Mouse (Mus musculus): ENCODE measurements around the gene Arntl2. TPM values are rescaled to one million over a fixed set of nuclear protein-coding genes. Genes with fewer than 3 reads are reported as not detected.

Arntl2 gene
- total RNA-seq (2017): 0.93 TPM in 1 of 2 replicates, not detected in the other

- peak; percentile 65 for ATAC-seq (ENCODE audit: extremely low read depth, insufficient number of reproducible peaks, low FRiP score, poor library complexity, severe bottlenecking)
Observed at GRCm38 (mm10) chr6:146795924-146796545, at the start of gene Arntl2. Gene Arntl2 (plus strand): TSS chr6:146796055.

DNA sequence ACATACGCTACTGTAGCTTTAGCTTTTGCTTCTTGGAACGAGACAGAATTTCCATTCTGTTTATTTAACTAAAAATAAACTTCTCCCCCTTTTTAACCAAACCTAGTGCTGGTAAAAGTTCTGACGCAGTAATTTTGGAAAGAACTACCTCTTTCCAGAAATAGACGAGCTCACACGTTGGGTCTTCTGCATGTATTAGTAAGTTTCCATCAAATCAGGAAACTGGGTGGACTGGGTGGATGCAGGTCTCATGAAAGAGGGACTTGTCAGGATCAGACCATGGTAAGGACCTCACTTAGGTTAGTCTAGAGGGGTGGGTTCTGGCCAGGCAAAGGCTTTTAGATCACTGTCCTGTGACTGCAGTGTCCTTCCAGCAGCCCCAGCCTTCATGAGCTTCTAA, 49.3 kb upstream of the Arntl2 start:
- no peak for ATAC-seq (ENCODE audit: extremely low read depth, insufficient number of reproducible peaks, low FRiP score, poor library complexity, severe bottlenecking)

DNA sequence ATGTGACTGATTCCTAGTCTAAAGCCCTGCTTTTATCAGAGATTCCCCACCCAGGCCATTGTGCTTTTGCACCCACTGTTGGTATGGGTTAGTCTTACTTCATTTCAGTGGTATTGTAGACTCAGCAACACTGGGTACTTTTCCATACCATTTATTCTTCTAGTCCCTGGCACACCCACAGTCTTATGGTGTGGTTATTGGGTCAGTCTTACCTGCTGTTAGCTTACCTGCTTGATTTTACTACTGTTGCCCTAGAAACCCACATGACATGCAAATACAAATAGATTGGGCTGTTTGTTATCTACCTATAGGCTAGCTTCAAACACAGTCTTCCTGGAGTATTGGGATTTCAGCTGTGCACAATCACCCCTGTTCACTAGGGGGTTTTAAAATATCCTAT, 48.8 kb upstream of the Arntl2 start:
- ATAC-seq (ENCODE audit: extremely low read depth, insufficient number of reproducible peaks, low FRiP score, poor library complexity, severe bottlenecking): no peak

DNA sequence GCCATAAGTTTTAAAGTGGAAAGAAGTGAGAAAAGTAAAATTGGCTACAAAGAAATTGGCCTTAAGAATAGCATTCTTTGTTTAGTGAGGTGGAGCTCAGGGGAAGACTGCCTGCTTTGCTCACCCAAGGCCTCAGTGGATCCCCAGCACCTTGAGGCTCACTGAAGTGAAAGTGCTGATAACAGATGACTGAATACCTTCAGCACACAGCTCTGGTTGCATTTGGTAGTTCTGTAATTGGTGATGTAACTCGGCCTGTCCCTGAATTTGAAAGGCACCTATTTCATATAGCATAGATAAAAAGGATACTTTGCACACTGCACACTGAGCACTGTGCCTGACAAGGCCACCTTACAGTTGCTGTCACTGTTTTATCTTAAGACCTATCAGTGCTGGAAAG, 47.6 kb upstream of the Arntl2 start:
- no peak for ATAC-seq (ENCODE audit: extremely low read depth, insufficient number of reproducible peaks, low FRiP score, poor library complexity, severe bottlenecking)

- ATAC-seq (ENCODE audit: extremely low read depth, insufficient number of reproducible peaks, low FRiP score, poor library complexity, severe bottlenecking): no peak
Observed at GRCm38 (mm10) chr6:146751671-146752070, 44.2 kb upstream of the Arntl2 start.

- no peak for ATAC-seq (ENCODE audit: extremely low read depth, insufficient number of reproducible peaks, low FRiP score, poor library complexity, severe bottlenecking)
Observed at GRCm38 (mm10) chr6:146752178-146752577, 43.7 kb upstream of the Arntl2 start.

DNA sequence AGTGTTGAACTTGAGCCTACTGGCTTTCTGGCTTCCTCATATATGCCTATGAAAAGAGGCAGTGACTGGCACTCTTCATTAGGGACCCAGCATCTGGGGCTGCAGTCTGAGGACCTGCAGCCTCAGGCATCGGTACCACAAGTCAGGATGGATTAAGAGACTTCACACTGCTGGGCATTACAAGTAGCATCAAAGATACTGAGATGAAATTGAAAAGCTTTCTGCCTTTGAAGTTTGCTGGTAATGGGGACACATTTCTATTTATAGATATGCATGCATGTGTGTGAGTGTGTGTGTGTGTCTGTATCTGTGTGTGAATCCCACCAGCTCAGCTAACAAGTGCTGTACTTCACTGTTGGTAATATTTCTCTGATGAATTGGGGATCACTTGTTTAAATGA, 43.2 kb upstream of the Arntl2 start:
- no peak for ATAC-seq (ENCODE audit: extremely low read depth, insufficient number of reproducible peaks, low FRiP score, poor library complexity, severe bottlenecking)

GRCm38 (mm10) chr6:146753560-146754160, 42.2 kb upstream of the Arntl2 start:
- ATAC-seq (ENCODE audit: extremely low read depth, insufficient number of reproducible peaks, low FRiP score, poor library complexity, severe bottlenecking): no peak

- ATAC-seq (ENCODE audit: extremely low read depth, insufficient number of reproducible peaks, low FRiP score, poor library complexity, severe bottlenecking): no peak
Observed at GRCm38 (mm10) chr6:146755136-146755535, 40.7 kb upstream of the Arntl2 start.

GRCm38 (mm10) chr6:146755679-146756078, 40.2 kb upstream of the Arntl2 start:
- ATAC-seq (ENCODE audit: extremely low read depth, insufficient number of reproducible peaks, low FRiP score, poor library complexity, severe bottlenecking): no peak

DNA sequence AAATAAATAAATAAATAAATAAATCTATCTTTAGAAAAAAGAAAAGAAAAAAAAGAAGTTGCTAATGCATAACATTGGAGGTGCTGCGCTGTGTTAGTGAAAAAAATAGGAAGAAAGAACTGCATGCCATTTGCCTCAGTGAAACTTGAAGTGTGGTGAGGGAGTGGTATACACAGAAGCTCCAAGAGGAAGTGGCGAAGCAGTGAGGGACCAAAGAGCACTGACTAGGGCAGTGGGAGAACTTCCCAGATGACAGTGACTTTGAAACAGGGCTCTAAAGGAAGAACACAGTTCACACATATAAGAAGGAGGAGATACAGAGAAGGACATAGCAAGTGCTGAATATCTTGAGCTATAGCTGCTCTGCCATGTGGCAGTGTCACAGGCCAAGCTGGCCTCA, 36.8 kb upstream of the Arntl2 start:
- ATAC-seq (ENCODE audit: extremely low read depth, insufficient number of reproducible peaks, low FRiP score, poor library complexity, severe bottlenecking): peak; percentile 57

- no peak for ATAC-seq (ENCODE audit: extremely low read depth, insufficient number of reproducible peaks, low FRiP score, poor library complexity, severe bottlenecking)
Observed at GRCm38 (mm10) chr6:146760022-146760421, 35.8 kb upstream of the Arntl2 start.

GRCm38 (mm10) chr6:146760736-146761135, 35.1 kb upstream of the Arntl2 start:
- ATAC-seq (ENCODE audit: extremely low read depth, insufficient number of reproducible peaks, low FRiP score, poor library complexity, severe bottlenecking): no peak

GRCm38 (mm10) chr6:146762264-146762898, 33.5 kb upstream of the Arntl2 start:
- ATAC-seq (ENCODE audit: extremely low read depth, insufficient number of reproducible peaks, low FRiP score, poor library complexity, severe bottlenecking): no peak

- ATAC-seq (ENCODE audit: extremely low read depth, insufficient number of reproducible peaks, low FRiP score, poor library complexity, severe bottlenecking): no peak
Observed at GRCm38 (mm10) chr6:146764593-146764992, 31.3 kb upstream of the Arntl2 start.

- ATAC-seq (ENCODE audit: extremely low read depth, insufficient number of reproducible peaks, low FRiP score, poor library complexity, severe bottlenecking): no peak
Observed at GRCm38 (mm10) chr6:146765270-146765669, 30.6 kb upstream of the Arntl2 start.

DNA sequence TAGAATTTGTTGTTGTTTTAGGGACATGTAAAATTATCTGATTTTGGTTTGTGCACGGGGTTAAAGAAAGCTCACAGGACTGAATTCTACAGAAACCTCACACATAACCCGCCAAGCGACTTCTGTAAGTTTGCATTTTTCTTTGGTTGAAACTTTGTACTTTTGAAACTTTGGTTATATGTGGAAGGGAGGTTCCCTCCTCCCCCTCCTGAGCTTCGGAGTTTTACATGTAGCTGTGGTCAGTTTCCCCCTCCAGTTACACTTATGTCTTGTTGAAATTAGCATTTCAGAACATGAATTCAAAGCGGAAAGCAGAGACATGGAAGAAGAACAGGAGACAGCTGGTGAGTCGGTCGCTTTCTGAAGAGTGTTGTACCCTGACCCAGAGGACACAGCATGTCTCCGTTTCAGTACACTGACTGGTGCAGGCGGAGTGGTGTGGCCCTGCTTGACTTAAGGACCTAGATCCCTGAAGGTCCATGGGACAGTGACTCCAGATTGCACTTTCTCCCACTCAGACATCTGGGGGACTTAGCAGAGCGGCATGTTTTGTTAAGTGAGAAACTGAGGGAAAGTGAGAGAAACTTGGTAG, 26.9 kb upstream of the Arntl2 start:
- ATAC-seq (ENCODE audit: extremely low read depth, insufficient number of reproducible peaks, low FRiP score, poor library complexity, severe bottlenecking): no peak

GRCm38 (mm10) chr6:146770005-146770745, 25.7 kb upstream of the Arntl2 start:
- ATAC-seq (ENCODE audit: extremely low read depth, insufficient number of reproducible peaks, low FRiP score, poor library complexity, severe bottlenecking): 0 out of 2 replicates have a peak, but pooled peaks have one; percentile 26

GRCm38 (mm10) chr6:146770808-146771207, 25.0 kb upstream of the Arntl2 start:
- ATAC-seq (ENCODE audit: extremely low read depth, insufficient number of reproducible peaks, low FRiP score, poor library complexity, severe bottlenecking): no peak
